Mouse (Mus musculus) ovary, adult 18-20 months (tissue): ENCODE results near the gene Rasal1.

Source experiments
- DNase-seq: peaks from one replicate; pipeline ENCODE4 v3.0.0; 2022; ENCODE audit warnings: low spot score, mixed read lengths

Rasal1 gene

DNA sequence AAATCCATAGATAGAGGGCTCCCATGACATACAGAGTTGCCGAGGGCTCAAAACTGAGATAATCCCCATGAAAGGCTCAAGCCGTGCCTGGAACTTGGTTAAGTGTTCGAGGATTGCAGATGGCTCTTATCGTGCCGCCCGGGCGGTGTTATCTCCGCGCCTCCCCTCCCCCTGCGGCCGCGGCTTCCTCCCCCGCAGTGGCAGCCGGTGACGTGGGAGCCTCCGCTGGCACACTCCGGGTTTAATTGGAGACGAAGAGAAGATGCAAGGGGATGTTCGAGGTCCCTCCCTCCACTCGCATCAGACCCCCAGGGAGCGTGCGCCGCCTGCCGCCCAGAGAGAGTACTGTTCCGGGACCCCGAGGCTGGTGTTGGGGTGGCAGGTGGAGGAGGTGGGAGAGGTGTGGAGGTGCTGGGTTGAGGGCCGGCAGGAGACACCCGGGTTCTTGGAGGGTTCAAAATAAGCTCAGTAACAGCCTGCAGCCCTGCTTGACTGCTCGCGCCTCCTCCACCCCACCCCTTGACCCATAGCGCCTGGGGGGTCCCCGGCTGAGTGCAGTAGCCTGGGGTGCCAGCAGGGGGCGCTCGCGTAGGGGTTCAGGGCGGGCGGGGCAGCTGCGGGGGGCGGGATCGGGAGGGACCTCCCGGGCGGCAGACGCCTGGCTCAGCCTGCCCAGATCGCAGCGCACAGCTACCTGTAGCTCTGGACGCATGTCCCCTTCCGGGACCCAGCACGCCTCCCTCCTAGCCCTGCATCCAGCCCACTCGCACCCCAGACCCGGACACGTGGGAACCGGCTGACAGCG is at the start of gene Rasal1:
Gene Rasal1, plus strand, starts transcription at position 244 of the 805 bp plus-strand sequence.
- peak; percentile 36 for DNase-seq

DNA sequence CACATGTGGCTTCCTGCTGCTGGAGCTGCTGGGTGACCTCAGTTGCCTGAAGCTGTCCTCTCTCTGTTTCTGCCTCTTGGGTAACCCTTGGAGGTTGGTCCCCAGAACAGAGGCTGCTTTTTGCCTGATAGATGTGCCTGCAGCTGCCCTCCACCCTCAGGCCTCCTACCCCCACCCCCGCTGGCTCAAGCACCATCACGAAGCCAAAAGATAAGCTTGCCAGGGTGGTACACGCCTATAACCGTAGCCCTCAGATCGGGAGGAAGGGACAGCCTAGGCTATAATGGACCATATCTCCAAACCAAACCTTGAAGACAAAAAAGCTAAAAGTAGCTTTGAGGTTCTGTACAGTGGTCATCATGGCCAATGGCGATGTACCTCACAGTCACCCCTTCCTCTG is 49.0 kb upstream of the Rasal1 start:
- no peak for DNase-seq

DNA sequence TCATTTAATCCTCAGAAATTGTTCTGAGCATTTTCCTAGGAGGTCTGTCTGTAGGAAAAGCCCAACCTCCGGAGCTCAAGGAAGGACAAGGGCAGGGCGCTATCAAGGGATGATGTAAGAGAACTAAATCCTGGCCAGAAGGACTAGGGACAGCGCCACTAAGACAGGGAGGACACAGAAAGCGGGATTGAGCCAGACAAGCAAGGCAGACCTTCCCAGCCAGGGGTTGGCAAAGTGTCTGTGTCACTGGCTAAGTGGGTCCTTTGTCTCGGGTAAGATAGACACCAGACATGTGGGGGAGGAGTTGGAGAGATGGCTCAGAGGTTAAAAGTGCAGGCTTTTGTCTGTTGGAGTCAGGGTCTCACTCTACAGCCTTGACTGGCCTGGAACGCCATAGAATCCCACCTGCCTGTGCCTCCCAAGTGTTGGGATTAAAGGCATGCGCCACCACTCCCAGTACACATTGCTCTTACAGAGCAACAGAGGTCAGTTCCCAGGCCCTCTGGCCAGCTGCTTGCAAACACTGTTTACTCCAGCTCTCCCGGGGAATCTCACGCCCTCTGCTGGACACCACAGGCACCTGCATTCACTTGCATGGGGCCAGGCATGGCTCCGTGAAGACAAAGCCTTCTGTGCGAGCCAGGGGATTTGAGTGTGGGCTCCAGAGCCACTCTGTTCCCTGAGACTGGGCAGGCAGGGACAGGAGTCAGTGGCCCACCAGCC is 47.5 kb upstream of the Rasal1 start:
- DNase-seq: no peak

DNA sequence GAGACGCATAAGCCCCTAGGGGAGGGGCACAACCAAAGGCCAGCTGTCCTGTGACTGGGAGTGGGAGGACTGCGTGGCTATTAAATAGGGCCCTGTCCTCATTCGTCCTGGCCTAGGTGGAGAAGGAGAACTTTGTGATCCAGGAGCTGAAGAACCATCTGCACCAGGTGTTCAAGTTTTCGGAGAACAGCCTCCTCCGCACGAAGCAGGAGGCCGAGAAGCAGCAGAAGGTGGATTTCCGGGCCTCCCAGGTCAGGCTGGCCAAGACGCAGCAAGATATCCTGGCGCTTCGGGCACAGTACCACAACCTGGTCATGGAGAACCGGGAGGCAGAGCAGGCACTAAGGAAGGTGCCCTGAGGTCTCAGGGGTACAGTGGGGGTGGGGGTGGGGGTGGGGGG is 46.4 kb upstream of the Rasal1 start:
- no peak for DNase-seq

DNA sequence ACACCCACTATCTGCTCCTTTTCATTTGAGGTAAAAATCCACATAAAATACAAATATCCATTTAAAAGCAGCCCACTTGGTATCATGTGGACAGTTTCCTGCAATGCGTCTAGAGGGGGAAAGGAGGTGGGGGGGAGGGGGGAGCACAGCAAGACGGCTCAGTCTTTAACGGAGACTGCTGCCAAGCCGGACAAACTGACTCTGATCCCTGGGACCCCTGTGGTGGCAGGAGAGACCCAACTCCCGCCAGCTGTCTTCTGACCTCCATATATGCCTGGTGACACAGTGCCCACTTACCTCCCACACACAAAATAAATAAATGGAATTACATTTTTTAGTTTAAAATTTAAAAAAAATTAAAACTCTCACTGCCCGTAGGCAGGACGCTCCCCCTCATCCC is 45.1 kb upstream of the Rasal1 start:
- no peak for DNase-seq

DNA sequence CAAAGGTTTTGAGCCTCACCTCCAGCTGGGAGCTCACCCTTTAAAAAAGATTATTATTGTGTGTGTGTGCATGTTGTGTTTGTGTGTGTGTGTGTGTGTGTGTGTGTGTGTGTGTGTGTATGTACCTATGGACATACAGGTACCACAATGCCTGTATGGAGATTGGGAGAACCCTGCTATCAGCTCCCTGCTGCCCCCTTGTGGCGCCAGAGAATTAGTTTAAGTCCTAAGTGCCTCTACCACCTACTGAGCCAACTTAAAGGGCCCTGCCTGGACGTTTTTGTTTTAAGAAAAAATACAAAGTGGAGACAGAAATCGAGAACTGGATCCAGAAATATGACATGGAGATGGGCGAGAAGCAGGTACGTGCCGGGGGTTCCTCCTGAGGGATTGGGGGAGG is 43.8 kb upstream of the Rasal1 start:
- no peak for DNase-seq

- no peak for DNase-seq
Observed at GRCm38 (mm10) chr5:120605241-120605661, 43.4 kb upstream of the Rasal1 start.

GRCm38 (mm10) chr5:120605688-120606087 is 42.9 kb upstream of the Rasal1 start:
- DNase-seq: peak; percentile 73

- no peak for DNase-seq
Observed at GRCm38 (mm10) chr5:120606590-120607200, 41.9 kb upstream of the Rasal1 start.

- DNase-seq: no peak
Observed at GRCm38 (mm10) chr5:120607335-120607734, 41.3 kb upstream of the Rasal1 start.

DNA sequence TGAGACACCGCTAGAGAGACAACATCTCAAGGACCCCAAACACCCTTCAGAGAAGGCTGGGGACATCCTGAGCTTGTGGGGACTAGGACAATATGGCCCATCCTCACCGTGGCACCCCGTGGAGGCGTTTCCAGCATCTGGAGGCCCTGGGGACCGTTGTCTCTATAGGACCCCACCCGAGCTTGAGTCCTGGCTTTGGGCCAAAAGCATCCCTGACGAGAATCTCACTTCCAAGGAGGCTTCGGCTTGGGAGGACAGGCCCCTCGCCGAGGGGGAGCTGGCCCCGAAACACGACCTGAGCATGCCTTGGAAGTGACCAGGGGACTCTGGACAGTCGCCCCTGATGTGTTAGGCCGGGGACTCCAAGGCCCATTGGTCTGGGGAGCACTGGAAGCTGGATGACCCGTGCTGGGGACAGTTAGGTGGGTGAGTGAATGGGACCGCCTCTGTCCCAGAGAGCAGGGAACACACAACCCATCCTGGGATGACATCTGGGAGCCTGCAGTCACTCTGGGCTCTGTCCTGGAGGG is 39.3 kb upstream of the Rasal1 start:
- no peak for DNase-seq

- DNase-seq: no peak
Observed at GRCm38 (mm10) chr5:120610906-120611305, 37.7 kb upstream of the Rasal1 start.

GRCm38 (mm10) chr5:120611416-120611815 is 37.2 kb upstream of the Rasal1 start:
- DNase-seq: no peak

- peak; percentile 92 for DNase-seq
Observed at GRCm38 (mm10) chr5:120612442-120612821, 36.2 kb upstream of the Rasal1 start, which contains the start of the genes Rita1 and Ddx54. Gene Rita1 (minus strand): TSS chr5:120612589. Gene Ddx54 (plus strand): TSS chr5:120612739.

DNA sequence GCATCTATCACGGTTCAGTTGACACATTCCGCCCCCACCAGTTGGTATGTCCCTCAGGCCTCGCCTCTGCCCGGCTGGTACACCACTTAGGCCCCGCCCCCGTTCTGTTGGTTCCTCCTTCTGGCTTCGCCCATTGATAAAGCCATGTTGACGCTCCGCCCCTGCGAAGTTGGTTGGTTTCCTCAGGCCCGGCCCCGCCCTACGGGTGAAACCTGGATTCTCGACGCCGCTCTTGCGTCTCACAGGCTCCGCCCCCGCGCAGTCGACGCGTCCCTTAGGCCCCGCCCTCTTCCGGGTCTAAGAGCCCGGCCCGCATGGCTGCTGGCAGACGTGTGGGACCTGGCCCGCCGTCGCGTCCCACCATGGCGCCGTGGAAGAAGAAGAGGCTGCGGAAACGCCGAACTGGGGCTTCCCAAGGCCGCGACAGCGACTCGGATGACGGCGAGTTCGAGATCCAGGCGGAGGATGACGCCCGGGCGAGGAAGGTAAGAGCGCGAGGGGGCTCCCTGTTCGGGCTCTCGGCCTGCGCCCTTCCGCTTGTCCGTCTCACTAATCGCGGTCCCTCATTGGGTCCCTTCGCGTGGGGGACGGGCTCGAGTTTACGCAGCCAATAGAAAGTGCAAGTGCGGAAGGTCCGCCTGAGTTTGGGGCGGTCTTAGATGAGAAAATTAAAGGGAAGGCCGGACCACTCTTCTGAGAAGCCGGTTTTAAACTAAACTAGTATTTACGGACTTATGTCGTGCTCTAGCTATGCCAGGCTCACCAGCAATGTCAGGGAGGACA is 35.6 kb upstream of the Rasal1 start:
- DNase-seq: peak; percentile 100

GRCm38 (mm10) chr5:120615903-120616302 is 32.7 kb upstream of the Rasal1 start:
- no peak for DNase-seq

GRCm38 (mm10) chr5:120618778-120619177 is 29.8 kb upstream of the Rasal1 start:
- no peak for DNase-seq

- no peak for DNase-seq
Observed at GRCm38 (mm10) chr5:120619201-120619600, 29.4 kb upstream of the Rasal1 start.

- peak; percentile 47 for DNase-seq
Observed at GRCm38 (mm10) chr5:120620375-120621077, 28.1 kb upstream of the Rasal1 start.

DNA sequence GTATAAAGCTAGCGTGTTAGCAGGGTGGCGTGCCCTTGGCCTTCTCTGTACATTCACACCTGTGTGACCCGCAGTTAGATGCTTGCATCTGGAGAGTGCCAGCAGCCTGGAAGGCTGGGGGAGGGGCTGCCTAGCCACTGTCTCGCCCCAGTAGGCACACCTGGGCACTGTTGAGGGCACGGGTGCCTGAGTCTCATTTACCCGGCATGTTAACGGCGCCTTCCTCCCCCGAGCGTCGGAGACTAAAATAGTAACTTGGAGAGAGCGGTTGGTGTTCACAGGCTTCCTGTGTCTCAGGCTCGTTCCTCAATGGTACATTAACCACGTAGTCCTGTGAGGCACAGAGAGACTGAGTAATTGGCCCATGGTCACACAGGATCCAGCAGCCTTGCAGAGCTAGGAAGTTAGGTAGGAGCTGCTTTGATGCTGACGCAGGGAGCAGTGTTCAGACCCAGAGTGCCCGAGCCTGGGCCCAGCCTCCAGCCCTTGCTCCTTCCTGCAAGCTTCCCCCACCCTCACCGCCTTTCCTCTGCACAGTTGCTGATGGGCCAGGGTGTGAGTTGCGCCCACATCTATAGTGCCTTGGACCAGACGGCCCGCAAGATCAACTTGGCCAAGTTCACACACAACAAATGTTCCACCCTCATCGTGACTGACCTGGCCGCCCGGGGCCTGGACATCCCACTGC is 27.4 kb upstream of the Rasal1 start:
- no peak for DNase-seq

DNA sequence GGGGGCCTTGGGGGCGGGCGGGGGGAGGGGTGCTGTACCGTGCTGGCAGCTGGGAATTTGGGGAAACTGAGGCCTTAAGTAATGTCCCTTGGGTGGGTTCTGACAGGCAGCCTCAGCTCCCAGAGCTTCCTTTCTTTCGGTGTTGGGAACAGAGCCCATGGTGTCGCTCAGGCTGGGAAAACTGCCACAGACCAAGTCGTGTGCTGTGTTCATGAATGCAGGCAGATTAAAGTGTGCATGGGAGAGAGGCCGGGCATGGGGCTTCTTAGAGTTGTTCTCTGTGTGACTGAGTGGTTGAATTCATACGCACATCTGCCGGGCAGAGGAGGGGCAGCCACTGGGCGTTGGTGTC is 26.8 kb upstream of the Rasal1 start:
- DNase-seq: no peak
